Mouse (Mus musculus): ENCODE data around the gene Olfr1134. TPM values are rescaled to one million over a fixed set of nuclear protein-coding genes. Genes with fewer than 3 reads are reported as not detected.

Olfr1134 gene
- polyA plus RNA-seq (2021; fragmentation: Nextera tagmentation) = not detected in 2 replicates
- long read RNA-seq, experiment 1 = 0 reads
- long read RNA-seq, experiment 2 = 0 reads

GRCm38 (mm10) chr2:87658360-87658759 is at the start of gene Olfr1134:
TSS of gene Olfr1134 (minus strand) at chr2:87658460.

GRCm38 (mm10) chr2:87693847-87694246 is 35.6 kb upstream of the Olfr1134 start, which contains the start of gene Olfr1136:
TSS of gene Olfr1136 (minus strand) at chr2:87693947.

GRCm38 (mm10) chr2:87673564-87673963 is 15.3 kb upstream of the Olfr1134 start, which contains the start of gene Olfr1135:
TSS of gene Olfr1135 (minus strand) at chr2:87673664.

GRCm38 (mm10) chr2:87647274-87647673 is 11.0 kb downstream of the Olfr1134 start, which contains the start of gene Olfr1133:
TSS of gene Olfr1133 (minus strand) at chr2:87647374.

GRCm38 (mm10) chr2:87637435-87637834 is 20.8 kb downstream of the Olfr1134 start, which contains the start of gene Olfr1132:
TSS of gene Olfr1132 (minus strand) at chr2:87637535.

GRCm38 (mm10) chr2:87626804-87627203 is 31.5 kb downstream of the Olfr1134 start, which contains the start of gene Olfr1131:
TSS of gene Olfr1131 (plus strand) at chr2:87627104.

GRCm38 (mm10) chr2:87605912-87606311 is 52.3 kb downstream of the Olfr1134 start, which contains the start of gene Olfr1130:
TSS of gene Olfr1130 (plus strand) at chr2:87606212.

Other genes starting within 250 kb of the Olfr1134 start
- gene Olfr1123, start 241.8 kb downstream of the Olfr1134 start, polyA plus RNA-seq (2021; fragmentation: Nextera tagmentation) = not detected in 2 replicates
- gene Olfr1124, start 228.2 kb downstream of the Olfr1134 start, polyA plus RNA-seq (2021; fragmentation: Nextera tagmentation) = 0.09 and 0.18 TPM in 2 replicates
- gene Olfr1126, start 204.5 kb downstream of the Olfr1134 start, polyA plus RNA-seq (2021; fragmentation: Nextera tagmentation) = not detected in 2 replicates
- gene Pramel7, start 161.4 kb downstream of the Olfr1134 start, polyA plus RNA-seq (2021; fragmentation: Nextera tagmentation) = not detected in 2 replicates
- not detected in 2 replicates for gene Pramel6, start 151.9 kb downstream of the Olfr1134 start, polyA plus RNA-seq (2021; fragmentation: Nextera tagmentation)
- not detected in 2 replicates for gene Olfr153, start 126.7 kb downstream of the Olfr1134 start, polyA plus RNA-seq (2021; fragmentation: Nextera tagmentation)
- not detected in 2 replicates for gene Olfr1128, start 112.9 kb downstream of the Olfr1134 start, polyA plus RNA-seq (2021; fragmentation: Nextera tagmentation)
- not detected in 2 replicates for gene Olfr1129, start 84.6 kb downstream of the Olfr1134 start, polyA plus RNA-seq (2021; fragmentation: Nextera tagmentation)
- gene Olfr1130, start 52.2 kb downstream of the Olfr1134 start, polyA plus RNA-seq (2021; fragmentation: Nextera tagmentation) = not detected in 2 replicates
- gene Olfr1131, start 31.4 kb downstream of the Olfr1134 start, polyA plus RNA-seq (2021; fragmentation: Nextera tagmentation) = not detected in 2 replicates
- not detected in 2 replicates for gene Olfr1132, start 20.9 kb downstream of the Olfr1134 start, polyA plus RNA-seq (2021; fragmentation: Nextera tagmentation)
- gene Olfr1133, start 11.1 kb downstream of the Olfr1134 start, polyA plus RNA-seq (2021; fragmentation: Nextera tagmentation) = not detected in 2 replicates
- not detected in 2 replicates for gene Olfr1135, start 15.2 kb upstream of the Olfr1134 start, polyA plus RNA-seq (2021; fragmentation: Nextera tagmentation)
- gene Olfr1136, start 35.5 kb upstream of the Olfr1134 start, polyA plus RNA-seq (2021; fragmentation: Nextera tagmentation) = not detected in 2 replicates
- gene Olfr1137, start 54.7 kb upstream of the Olfr1134 start, polyA plus RNA-seq (2021; fragmentation: Nextera tagmentation) = not detected in 2 replicates
- gene Olfr1138, start 81.5 kb upstream of the Olfr1134 start, polyA plus RNA-seq (2021; fragmentation: Nextera tagmentation) = not detected in 2 replicates
- not detected in 2 replicates for gene Olfr1140, start 85.3 kb upstream of the Olfr1134 start, polyA plus RNA-seq (2021; fragmentation: Nextera tagmentation)
- gene Olfr1141, start 95.5 kb upstream of the Olfr1134 start, polyA plus RNA-seq (2021; fragmentation: Nextera tagmentation) = not detected in 2 replicates
- not detected in 2 replicates for gene Olfr152, start 121.0 kb upstream of the Olfr1134 start, polyA plus RNA-seq (2021; fragmentation: Nextera tagmentation)
- not detected in 2 replicates for gene Olfr1143, start 142.1 kb upstream of the Olfr1134 start, polyA plus RNA-seq (2021; fragmentation: Nextera tagmentation)
- not detected in 2 replicates for gene Olfr1145, start 151.4 kb upstream of the Olfr1134 start, polyA plus RNA-seq (2021; fragmentation: Nextera tagmentation)
- not detected in 2 replicates for gene Olfr1148, start 172.1 kb upstream of the Olfr1134 start, polyA plus RNA-seq (2021; fragmentation: Nextera tagmentation)
- gene Olfr1150-ps1, start 185.5 kb upstream of the Olfr1134 start, polyA plus RNA-seq (2021; fragmentation: Nextera tagmentation) = not detected in 2 replicates
- not detected in 2 replicates for gene Olfr1151, start 197.4 kb upstream of the Olfr1134 start, polyA plus RNA-seq (2021; fragmentation: Nextera tagmentation)
- not detected in 2 replicates for gene Olfr1152, start 208.0 kb upstream of the Olfr1134 start, polyA plus RNA-seq (2021; fragmentation: Nextera tagmentation)
- gene Olfr1153, start 236.5 kb upstream of the Olfr1134 start, polyA plus RNA-seq (2021; fragmentation: Nextera tagmentation) = not detected in 2 replicates
- gene Olfr1154, start 246.7 kb upstream of the Olfr1134 start, polyA plus RNA-seq (2021; fragmentation: Nextera tagmentation) = not detected in 2 replicates

All from layer of hippocampus, adult 6 months (tissue).